Comparison of ENCODE assay signal across 8 mouse cellular contexts in genomic region chr4:90860854-90861253, GRCm38 (mm10).
DNase-seq lines count a peak whose midpoint lies in the region; ATAC-seq and TF ChIP-seq lines count a peak whose summit lies in the region.

No protein-coding gene starts in this region.

- no peak overlapping the region for H3K4me2 ChIP-seq in limb, embryonic 14.5 days (replicated peaks; ENCODE audit: low read depth, low read length, severe bottlenecking)

- TF ChIP-seq CTCF in lung, adult 2 months (IDR thresholded peaks at IDR 0.05; ENCODE audit: insufficient read depth, low read length) = 0 out of 2 replicates have a peak, but pooled peaks have one; percentile 19

- no peaks in the 10 kb centered on the region for H3K36me3 ChIP-seq in embryonic facial prominence, embryonic 10.5 days (replicated peaks)
- H3K36me3 ChIP-seq in limb, embryonic 14.5 days (ENCODE audit: control insufficient read depth, insufficient read depth, low read length) = no peaks in the 10 kb centered on the region

- no peaks in the 10 kb centered on the region for H3K9me3 ChIP-seq in embryonic facial prominence, embryonic 10.5 days
- no peaks in the 10 kb centered on the region for H3K9me3 ChIP-seq in limb, embryonic 14.5 days (ENCODE audit: control insufficient read depth, low read length)

- ATAC-seq in limb, embryonic 14.5 days (ENCODE audit: low FRiP score, low read depth) = no peak
- no peak for ATAC-seq in erythroblast, adult 5-6 weeks (replicated peaks; ENCODE audit: low FRiP score, poor library complexity, severe bottlenecking)

- H3K27me3 ChIP-seq in embryonic facial prominence, embryonic 10.5 days (replicated peaks; ENCODE audit: low read depth, poor library complexity, severe bottlenecking) = no peaks in the 10 kb centered on the region
- no peaks in the 10 kb centered on the region for H3K27me3 ChIP-seq in limb, embryonic 14.5 days (ENCODE audit: control insufficient read depth, insufficient read depth, low read length)

- WGBS in lung, adult 2 months = 47% methylated on average over 2 of the region's 2 CpGs
- WGBS in embryonic facial prominence, embryonic 10.5 days = 43% methylated on average over 2 of the region's 2 CpGs
- WGBS in limb, embryonic 14.5 days = 40% methylated on average over 2 of the region's 2 CpGs

- H3K4me3 ChIP-seq in lung, adult 2 months (replicated peaks; ENCODE audit: extremely low read depth, low read depth, low read length) = no peak overlapping the region
- H3K4me3 ChIP-seq in embryonic facial prominence, embryonic 10.5 days = no peak overlapping the region
- H3K4me3 ChIP-seq in limb, embryonic 14.5 days (replicated peaks; ENCODE audit: low read length) = no peak overlapping the region

- H3K4me1 ChIP-seq in lung, adult 2 months (ENCODE audit: control insufficient read depth, insufficient read depth, low read length) = no peaks in the 10 kb centered on the region
- no peaks in the 10 kb centered on the region for H3K4me1 ChIP-seq in embryonic facial prominence, embryonic 10.5 days
- no peaks in the 10 kb centered on the region for H3K4me1 ChIP-seq in limb, embryonic 14.5 days (ENCODE audit: control insufficient read depth, insufficient read depth, low read length)

- no peak overlapping the region for H3K9ac ChIP-seq in limb, embryonic 14.5 days (ENCODE audit: low read depth, low read length, severe bottlenecking)

- DNase-seq in cerebellum, postnatal 10 days = peak; percentile 70 to 71
- no peak for DNase-seq in cerebellum, adult 11-12 months
- no peak for DNase-seq in lung, adult 2 months
- DNase-seq in lung, postnatal 14 days = no peak
- peak; percentile 35 for DNase-seq in embryonic facial prominence, embryonic 10.5 days (ENCODE audit: low spot score)
- peak; percentile 23 for DNase-seq in limb, embryonic 14.5 days (ENCODE audit: low spot score)
- DNase-seq in urinary bladder, postnatal 10 days (ENCODE audit: low spot score) = no peak

- no peak overlapping the region for H3K27ac ChIP-seq in embryonic facial prominence, embryonic 10.5 days (replicated peaks)
- H3K27ac ChIP-seq in limb, embryonic 14.5 days (replicated peaks; ENCODE audit: low read depth, low read length) = no peak overlapping the region

- no peak for TF ChIP-seq POLR2A in lung, adult 2 months (IDR thresholded peaks at IDR 0.05; ENCODE audit: borderline replicate concordance, extremely low read depth, low read depth, low read length)
- no peak for TF ChIP-seq POLR2A in limb, embryonic 14.5 days (IDR thresholded peaks at IDR 0.05; ENCODE audit: borderline replicate concordance, extremely low read depth, insufficient read depth, insufficient read length)

Comparison
In these comparisons a context has a peak if more than half of its experiments do, and no peak if none do; other contexts are left out.
1. DNase-seq: peak in cerebellum, postnatal 10 days (2 of 2), embryonic facial prominence, embryonic 10.5 days (single experiment) and limb, embryonic 14.5 days (single experiment); none in cerebellum, adult 11-12 months (single experiment), lung, adult 2 months (single experiment), lung, postnatal 14 days (single experiment) and urinary bladder, postnatal 10 days (single experiment).